Mouse (Mus musculus) granulocyte monocyte progenitor cell, adult 5-6 weeks (primary cell): ENCODE measurements at regions not wholly inside any gene's neighbourhood (a gene's known extent, or its start where the extent isn't known, plus 50 kb on each side); places are given as distances from the start of the nearest gene placed in this dataset.

Experiments used
- ATAC-seq: replicated peaks from 2 replicates; pipeline ENCODE4 v1.8.0; 2016; ENCODE audit warnings: mild to moderate bottlenecking, moderate TSS enrichment, inconsistent platforms; ENCODE audit not compliant: poor library complexity, severe bottlenecking

GRCm38 (mm10) chr2:131801212-131801611 is 58.3 kb downstream of the Erv3 start:
- ATAC-seq: no peak

- ATAC-seq: no peak
Measured at GRCm38 (mm10) chr2:131800126-131800894, 59.2 kb downstream of the Erv3 start.

GRCm38 (mm10) chr2:131799486-131799885 is 60.1 kb downstream of the Erv3 start:
- ATAC-seq: no peak

- ATAC-seq: no peak
Measured at GRCm38 (mm10) chr2:131797001-131797693, 62.4 kb downstream of the Erv3 start.

GRCm38 (mm10) chr2:131775381-131775780 is 84.2 kb downstream of the Erv3 start:
- ATAC-seq: no peak

GRCm38 (mm10) chr2:131773691-131774090 is 85.9 kb downstream of the Erv3 start:
- ATAC-seq: no peak

- ATAC-seq: no peak
Measured at GRCm38 (mm10) chr2:131772163-131772562, 87.4 kb downstream of the Erv3 start.

GRCm38 (mm10) chr2:131770852-131771251 is 88.7 kb downstream of the Erv3 start:
- peak; percentile 50 for ATAC-seq

- no peak for ATAC-seq
Measured at GRCm38 (mm10) chr2:131769656-131770210, 89.8 kb downstream of the Erv3 start.

- no peak for ATAC-seq
Measured at GRCm38 (mm10) chr2:131766500-131766899, 93.0 kb downstream of the Erv3 start.

GRCm38 (mm10) chr2:131761507-131761906 is 98.0 kb downstream of the Erv3 start:
- no peak for ATAC-seq

- ATAC-seq: peak; percentile 52; the same call in 1 of the 2 replicates
Measured at GRCm38 (mm10) chr2:131757183-131757903, 102.2 kb downstream of the Erv3 start.

- no peak for ATAC-seq
Measured at GRCm38 (mm10) chr2:131755107-131755506, 104.4 kb downstream of the Erv3 start.

- ATAC-seq: no peak
Measured at GRCm38 (mm10) chr2:131753436-131753835, 106.1 kb downstream of the Erv3 start.

- no peak for ATAC-seq
Measured at GRCm38 (mm10) chr2:131750679-131751078, 108.9 kb downstream of the Erv3 start.

GRCm38 (mm10) chr2:131750206-131750605 is 109.3 kb downstream of the Erv3 start:
- ATAC-seq: no peak

- no peak for ATAC-seq
Measured at GRCm38 (mm10) chr2:131749746-131750145, 109.8 kb downstream of the Erv3 start.

GRCm38 (mm10) chr2:131748791-131749190 is 110.8 kb downstream of the Erv3 start:
- ATAC-seq: no peak

GRCm38 (mm10) chr2:131747707-131748106 is 111.8 kb downstream of the Erv3 start:
- ATAC-seq: no peak

- ATAC-seq: no peak
Measured at GRCm38 (mm10) chr2:131745381-131745895, 114.1 kb downstream of the Erv3 start.

GRCm38 (mm10) chr2:131744957-131745356 is 114.6 kb downstream of the Erv3 start:
- ATAC-seq: no peak
